Mouse (Mus musculus) heart, adult 8-10 months (tissue): Measurements from ENCODE around the gene Kdm1a. TPM values are rescaled to one million over a fixed set of nuclear protein-coding genes. Genes with fewer than 3 reads are reported as not detected.
A peak's percentile ranks its signal among the peaks of the same experiment; 100 is the strongest.

ENCODE experiments used
- DNase-seq: peaks from one replicate; pipeline ENCODE4 v3.0.0; 2022; ENCODE audit warnings: low spot score
- microRNA-seq: library from miRNA; unstranded; fragments of <30 nt; microRNA quantifications from one replicate; pipeline ENCODE4 v1.2.0, GENCODE M21; 2022
- total RNA-seq, 4 experiments: library from RNA; stranded (reverse); gene quantifications; 2 replicates each; pipeline ENCODE4 v1.2.4; 2022

The Kdm1a gene
- total RNA-seq, 4 experiments from 2014 or later: 24.3 to 27.0 (median 26.4) TPM

DNA sequence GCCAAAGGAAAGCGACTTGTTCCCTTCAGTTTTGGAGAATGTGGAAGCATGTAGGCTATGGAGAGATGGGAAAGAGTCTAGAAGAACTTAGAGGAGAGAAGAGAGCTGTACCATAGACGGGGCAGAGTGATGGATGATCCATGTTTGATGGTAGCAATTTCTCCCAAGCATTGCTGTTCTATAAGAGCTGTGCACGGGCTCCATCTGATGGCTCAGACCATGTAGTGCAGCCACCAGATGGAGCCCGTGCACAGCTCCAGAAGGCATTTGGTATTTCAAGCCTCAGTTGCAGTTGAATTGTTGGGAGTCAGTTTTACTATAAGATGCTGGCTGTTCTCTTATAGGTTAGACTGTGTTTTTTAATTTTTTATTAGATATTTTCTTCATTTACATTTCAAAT is 76.1 kb downstream of the Kdm1a start:
- peak; percentile 43 for DNase-seq

DNA sequence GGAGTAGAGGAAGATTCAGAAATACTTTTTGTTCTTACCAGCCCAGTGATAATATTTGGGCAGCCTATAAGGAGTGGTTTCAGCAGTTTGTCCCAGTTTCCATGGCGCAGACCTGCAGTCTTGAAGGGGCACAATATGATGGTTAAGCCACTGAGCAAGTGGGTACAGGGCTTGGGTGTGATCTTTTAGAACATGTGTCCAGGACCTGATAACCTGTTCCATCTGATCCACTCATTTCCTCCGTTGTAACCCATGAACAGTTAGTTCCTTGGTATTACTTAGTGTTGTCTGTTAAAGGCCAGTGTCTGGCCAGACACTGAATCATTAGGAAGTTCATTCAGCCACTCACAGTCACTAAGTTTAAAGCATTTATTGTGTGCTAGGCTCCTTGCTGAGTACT is 78.2 kb downstream of the Kdm1a start:
- no peak for DNase-seq

DNA sequence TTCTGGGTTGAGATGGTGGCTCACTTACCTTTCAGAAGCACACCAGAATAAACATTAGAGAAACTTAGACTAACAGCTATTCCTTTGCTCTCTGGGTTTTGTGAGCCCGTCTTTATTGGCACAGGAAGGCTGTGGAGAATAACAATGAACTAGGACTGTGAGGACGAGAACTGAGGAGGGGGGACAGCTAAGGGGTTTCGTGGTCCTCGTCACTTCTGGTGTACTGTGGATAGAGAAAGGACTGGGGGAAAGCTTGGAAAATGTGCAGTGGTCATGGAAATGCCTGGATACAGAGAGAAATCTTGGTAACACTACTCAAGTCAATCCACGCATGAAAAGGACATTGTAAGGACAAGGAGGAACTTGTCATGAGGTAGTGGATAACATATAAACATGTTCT is 80.6 kb downstream of the Kdm1a start:
- no peak for DNase-seq

DNA sequence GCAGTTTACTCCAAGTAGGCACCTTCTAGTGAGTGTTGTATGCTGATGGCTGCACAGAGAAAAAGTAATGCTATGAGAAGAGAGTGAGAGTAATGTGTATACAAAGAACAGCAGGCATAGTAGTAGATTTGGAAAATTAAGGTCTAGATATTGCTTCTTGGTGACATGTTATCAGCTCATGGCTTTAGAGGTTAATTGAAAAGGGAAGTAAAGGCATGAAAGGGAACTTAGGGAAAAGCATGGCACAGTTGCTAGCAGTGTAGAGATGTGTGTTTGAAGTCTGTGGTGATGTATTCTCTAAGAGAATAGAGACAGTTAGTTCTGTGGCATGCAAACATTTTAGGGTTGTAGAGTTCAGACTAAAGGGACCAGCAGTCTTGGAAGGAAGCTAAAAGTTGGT is 82.7 kb downstream of the Kdm1a start:
- no peak for DNase-seq

DNA sequence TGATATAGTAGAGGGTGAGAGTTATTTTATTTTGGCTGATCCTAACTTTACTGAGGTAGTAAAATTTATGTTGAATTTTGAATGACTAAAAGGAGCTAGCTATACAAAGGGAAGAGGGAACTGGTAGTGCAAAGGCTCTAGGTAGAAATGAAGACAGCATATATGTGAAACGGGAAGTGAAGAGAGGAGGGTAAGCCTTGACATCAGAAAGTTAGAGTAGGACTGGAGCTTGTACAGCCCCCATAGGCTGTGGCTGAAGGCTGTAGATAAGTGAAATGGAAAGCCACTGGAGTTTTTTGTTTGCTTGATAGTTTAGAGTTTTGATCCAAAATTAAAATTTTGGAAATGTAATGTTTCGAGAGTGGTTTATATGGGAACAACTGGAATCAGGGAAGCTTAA is 83.9 kb downstream of the Kdm1a start:
- no peak for DNase-seq

DNA sequence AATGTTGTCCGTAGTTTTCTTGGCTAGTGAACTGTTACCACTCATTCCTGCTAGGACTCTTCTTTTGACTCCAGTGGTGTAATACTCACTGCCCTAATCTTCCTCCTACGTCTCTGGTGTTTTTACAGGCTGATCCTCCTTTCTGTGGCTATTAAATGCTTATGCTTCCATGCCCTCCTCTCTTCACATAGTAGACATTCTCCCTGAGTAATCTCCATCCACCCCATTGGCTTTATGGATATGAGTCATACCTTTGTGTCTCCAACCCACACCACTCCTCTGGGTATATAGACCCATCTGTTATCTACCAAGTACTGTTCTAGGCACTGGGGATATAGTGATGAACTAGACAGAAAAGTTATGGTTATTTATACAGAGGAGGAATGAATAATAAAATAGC is 84.4 kb downstream of the Kdm1a start:
- DNase-seq: no peak

DNA sequence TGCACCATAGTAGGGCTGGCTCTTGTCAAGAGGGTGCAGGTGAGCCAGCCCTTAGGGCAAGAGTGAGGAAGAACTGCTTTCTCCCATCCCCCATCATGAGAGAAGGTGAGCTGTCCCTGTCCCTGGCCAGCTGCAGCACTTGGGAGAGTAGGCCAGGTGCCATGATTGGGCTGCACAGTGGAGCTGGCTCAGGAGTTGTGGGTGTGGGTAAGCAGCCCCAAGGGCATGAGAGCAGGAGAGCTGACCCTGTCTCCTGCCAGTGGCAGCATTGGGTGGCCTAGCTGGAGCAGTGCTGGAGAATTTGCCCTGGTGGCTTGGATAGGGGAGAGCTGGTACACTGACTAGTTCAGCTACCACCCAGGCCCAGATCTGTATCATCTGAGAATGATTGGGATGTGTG is 89.6 kb downstream of the Kdm1a start:
- no peak for DNase-seq

DNA sequence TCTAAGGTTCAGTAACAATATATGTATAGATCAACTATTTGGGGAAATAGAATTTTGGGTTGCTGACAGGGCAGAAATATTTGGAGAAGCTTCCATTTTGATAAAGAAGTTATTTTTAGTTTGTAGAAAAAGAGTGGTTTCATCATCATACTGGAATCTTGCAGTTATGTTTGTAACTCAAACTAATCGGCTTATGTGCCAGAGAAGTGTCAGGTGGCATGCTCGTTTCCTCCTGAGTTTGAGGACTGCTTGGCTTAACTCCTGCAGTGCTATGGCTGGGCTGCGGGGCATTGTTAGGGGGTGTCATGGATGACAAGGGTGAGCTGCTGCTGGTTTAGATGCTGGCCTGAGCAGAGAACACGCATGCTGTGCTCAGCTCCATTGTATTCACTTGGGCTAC is 90.8 kb downstream of the Kdm1a start:
- DNase-seq: no peak

DNA sequence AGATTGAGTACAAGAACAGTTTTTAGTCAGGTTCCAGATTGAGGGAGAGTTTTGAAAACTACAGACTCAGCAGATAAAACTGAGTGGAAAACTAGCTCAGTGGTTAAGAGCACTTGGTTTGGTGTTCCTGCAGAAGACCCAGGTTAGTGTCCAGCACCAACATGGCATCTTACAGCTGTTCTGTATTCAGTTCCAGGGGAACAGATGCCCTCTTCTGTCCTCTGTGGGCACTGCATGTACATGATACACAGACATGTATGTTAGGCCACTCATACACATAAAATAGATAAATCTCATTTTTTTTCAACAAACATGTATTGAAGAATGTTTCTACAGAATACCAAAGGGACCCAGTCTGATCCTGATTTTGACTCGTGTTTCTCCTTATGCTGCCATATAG is 92.7 kb downstream of the Kdm1a start:
- no peak for DNase-seq

DNA sequence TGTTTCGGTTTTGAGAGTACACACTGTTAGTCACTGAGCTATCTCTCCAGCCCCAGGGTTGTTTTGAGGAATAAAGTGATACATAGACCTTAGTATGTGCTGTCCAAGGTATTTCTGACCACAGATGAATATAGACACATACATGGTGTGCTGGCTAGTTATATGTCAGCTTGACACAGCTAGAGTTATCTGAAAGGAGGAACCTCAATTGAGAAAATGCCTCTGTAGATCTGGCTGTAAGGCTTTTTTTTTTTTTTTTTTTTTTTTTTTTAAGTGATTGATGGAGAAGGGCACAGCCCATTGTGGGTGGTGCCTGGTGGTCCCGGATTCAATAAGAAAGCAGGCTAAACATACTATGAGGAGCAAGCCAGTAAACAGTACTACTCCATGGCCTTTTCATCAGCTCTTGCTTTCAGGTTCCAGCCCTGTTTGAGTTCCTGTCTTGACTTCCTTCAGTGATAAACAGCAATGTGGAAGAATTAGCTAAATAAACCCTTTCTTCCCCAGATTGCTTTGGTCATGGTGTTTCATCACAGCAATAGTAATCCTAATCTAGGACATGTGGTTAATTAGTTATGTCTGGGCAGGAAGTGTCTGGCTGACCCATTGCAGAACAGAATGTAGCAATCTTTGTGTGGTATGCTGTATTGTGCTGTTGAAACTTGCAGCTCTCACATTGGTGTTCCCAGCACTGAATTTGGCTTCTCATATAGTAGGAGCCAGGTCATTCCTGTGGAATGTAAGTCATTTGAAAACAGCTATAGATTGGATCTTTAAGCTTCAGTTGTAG is 96.9 kb downstream of the Kdm1a start:
- no peak for DNase-seq

Small RNA genes within 50 kb of the gene (microRNA-seq; reads per million reads assigned to microRNA genes)
- gene Gm22180: not detected

Other genes with a start within 250 kb of the Kdm1a start
- gene Htr1d, start 179.2 kb downstream of the Kdm1a start, total RNA-seq: not detected
- under 1 TPM in 3 of 4 experiments, not detected in 1; 0.24 to 0.60 (median 0.41) TPM for gene 6030445D17Rik, start 140.5 kb downstream of the Kdm1a start, total RNA-seq
- gene Luzp1, start 133.0 kb downstream of the Kdm1a start, total RNA-seq: 10 to 100 TPM; 28.3 to 48.0 (median 38.1) TPM
- gene Tex46, start 7.7 kb upstream of the Kdm1a start, total RNA-seq: not detected
- under 1 TPM in 1 of 4 experiments, not detected in 3; 0.09 TPM for gene Lactbl1, start 19.9 kb upstream of the Kdm1a start, total RNA-seq
- under 1 TPM; 0.44 to 0.86 (median 0.45) TPM for gene Ephb2, start 233.3 kb upstream of the Kdm1a start, total RNA-seq